Mouse (Mus musculus) cerebellum, adult 2 months (tissue): ENCODE measurements around the gene Tedc2.

Experiments
- CTCF ChIP-seq: fragments of 200-500 bp; IDR thresholded peaks from 2 replicates; pipeline ENCODE4 v1.5.1; 2011; ENCODE audit warnings: low read depth, mild to moderate bottlenecking, control low read depth, low read length, moderate library complexity, borderline replicate concordance; ENCODE audit not compliant: insufficient read depth
- POLR2A ChIP-seq: fragments of 200-500 bp; IDR thresholded peaks from 2 replicates; pipeline ENCODE4 v1.6.1; 2011; ENCODE audit warnings: low read length, control low read depth, borderline replicate concordance; ENCODE audit not compliant: insufficient read depth

GRCm38 (mm10) chr17:24259702-24260101 is 39.1 kb upstream of the Tedc2 start:
- TF ChIP-seq CTCF: no peak
- TF ChIP-seq POLR2A: no peak
